Mouse (Mus musculus) hindbrain, embryonic 11.5 days (tissue): ENCODE measurements at regions not wholly inside any gene's neighbourhood (a gene's known extent, or its start where the extent isn't known, plus 50 kb on each side); places are given as distances from the start of the nearest gene placed in this dataset.
A peak's percentile ranks its signal among the peaks of the same experiment; 100 is the strongest.

Experiments used
- ATAC-seq: fragments of 200-750 bp; cut with Nextera tagmentation; 2 replicates; pipeline ENCODE4 v1.8.0; 2017; ENCODE audit warnings: mild to moderate bottlenecking, moderate TSS enrichment, moderate library complexity; ENCODE audit not compliant: low FRiP score
- DNase-seq: peaks from one replicate; pipeline ENCODE4 v3.0.0-alpha.2; 2015; ENCODE audit warnings: low spot score
- H3K27ac ChIP-seq: fragments of 300-500 bp; sonication (generic); 2 replicates; pipeline ENCODE4 v1.5.1; 2014; ENCODE audit warnings: mild to moderate bottlenecking, low read depth, low read length
- H3K27me3 ChIP-seq: fragments of 300-500 bp; sonication (generic); 2 replicates; pipeline ENCODE4 v1.6.1; 2014; ENCODE audit warnings: mild to moderate bottlenecking, low read length, moderate library complexity, mixed read lengths; ENCODE audit not compliant: control insufficient read depth, insufficient read depth
- H3K36me3 ChIP-seq: fragments of 300-500 bp; sonication (generic); 2 replicates; pipeline ENCODE4 v1.6.1; 2014; ENCODE audit warnings: mild to moderate bottlenecking, low read length, moderate library complexity, mixed read lengths; ENCODE audit not compliant: control insufficient read depth, insufficient read depth
- H3K4me1 ChIP-seq: fragments of 300-500 bp; sonication (generic); replicated peaks from 2 replicates; pipeline ENCODE4 v1.6.1; 2014; ENCODE audit warnings: low read length, mixed read lengths; ENCODE audit not compliant: control insufficient read depth, insufficient read depth
- H3K4me2 ChIP-seq: fragments of 300-500 bp; sonication (generic); replicated peaks from 2 replicates; pipeline ENCODE4 v1.6.1; 2014; ENCODE audit warnings: mild to moderate bottlenecking, low read depth, low read length
- H3K4me3 ChIP-seq: fragments of 300-500 bp; sonication (generic); 2 replicates; pipeline ENCODE4 v1.5.1; 2014; ENCODE audit warnings: low read depth, low read length
- H3K9ac ChIP-seq: fragments of 300-500 bp; sonication (generic); 2 replicates; pipeline ENCODE4 v1.6.1; 2014; ENCODE audit warnings: low read depth, low read length
- H3K9me3 ChIP-seq: fragments of 300-500 bp; sonication (generic); 2 replicates; pipeline ENCODE4 v1.6.1; 2016; ENCODE audit warnings: low read length; ENCODE audit not compliant: control insufficient read depth
- WGBS: fragments of 180-500 bp; shearing (Covaris S2); extraction: QIAGEN DNeasy Blood & Tissue Kit; methylation state at CpG from one replicate; pipeline ENCODE4 v1.1.7; 2014; 5-methylcytosine and 5-hydroxymethylcytosine counted together

DNA sequence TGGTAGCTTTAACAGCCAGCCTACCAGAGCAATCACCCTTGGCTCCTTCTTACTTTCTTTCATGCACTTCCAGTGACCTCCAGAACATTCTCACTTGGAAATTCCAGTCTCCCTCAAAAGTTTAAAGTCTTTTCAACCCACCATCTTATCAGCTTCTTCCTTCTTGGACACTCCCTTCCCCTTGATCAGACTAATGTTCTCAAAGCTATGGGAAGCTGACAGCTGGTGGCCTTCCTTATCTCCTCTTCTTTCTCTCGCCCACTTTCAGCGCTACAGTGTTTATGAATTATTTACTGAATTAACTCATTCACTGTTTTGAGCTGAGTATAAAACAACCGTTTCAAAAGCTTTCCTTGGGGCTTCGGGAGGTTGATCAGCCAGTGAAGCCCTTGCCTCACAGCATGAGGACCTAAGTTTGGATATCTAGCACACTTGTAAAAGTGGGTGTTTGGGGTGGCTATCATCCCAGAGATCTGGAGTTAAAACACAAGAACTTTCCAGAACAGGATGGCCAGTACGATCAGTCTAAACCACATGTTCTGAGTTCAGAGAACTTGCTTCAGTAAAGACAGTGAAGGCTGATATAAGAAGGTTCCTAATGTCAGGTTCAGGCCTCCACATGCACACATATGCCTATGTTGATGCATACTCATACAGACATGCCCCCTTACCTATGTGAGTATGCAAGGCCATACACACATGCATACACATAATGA, 59.7 kb upstream of the Ikzf2 start:
- H3K27me3 ChIP-seq = no peaks in the 10 kb centered on the region
- H3K4me1 ChIP-seq = no peaks in the 10 kb centered on the region
- 86% methylated on average over 5 of the region's 5 CpGs for WGBS
- DNase-seq = no peak
- no peak overlapping the region for H3K4me2 ChIP-seq
- H3K36me3 ChIP-seq = no peaks in the 10 kb centered on the region
- H3K27ac ChIP-seq = no peak overlapping the region
- H3K4me3 ChIP-seq = no peak overlapping the region
- H3K9me3 ChIP-seq = no peaks in the 10 kb centered on the region
- H3K9ac ChIP-seq = no peak overlapping the region
- no peak for ATAC-seq

- no peak overlapping the region for H3K27ac ChIP-seq
- ATAC-seq (no peak), DNase-seq (no peak)
- H3K27me3 ChIP-seq = no peaks in the 10 kb centered on the region
- no peaks in the 10 kb centered on the region for H3K36me3 ChIP-seq
- H3K4me2 ChIP-seq = no peak overlapping the region
- no peak overlapping the region for H3K9ac ChIP-seq
- no peak overlapping the region for H3K4me3 ChIP-seq
- no peaks in the 10 kb centered on the region for H3K4me1 ChIP-seq
- WGBS = 87% methylated on average over 1 of the region's 1 CpGs
- no peaks in the 10 kb centered on the region for H3K9me3 ChIP-seq
Observed at GRCm38 (mm10) chr1:69752724-69753123, 65.7 kb upstream of the Ikzf2 start.

DNA sequence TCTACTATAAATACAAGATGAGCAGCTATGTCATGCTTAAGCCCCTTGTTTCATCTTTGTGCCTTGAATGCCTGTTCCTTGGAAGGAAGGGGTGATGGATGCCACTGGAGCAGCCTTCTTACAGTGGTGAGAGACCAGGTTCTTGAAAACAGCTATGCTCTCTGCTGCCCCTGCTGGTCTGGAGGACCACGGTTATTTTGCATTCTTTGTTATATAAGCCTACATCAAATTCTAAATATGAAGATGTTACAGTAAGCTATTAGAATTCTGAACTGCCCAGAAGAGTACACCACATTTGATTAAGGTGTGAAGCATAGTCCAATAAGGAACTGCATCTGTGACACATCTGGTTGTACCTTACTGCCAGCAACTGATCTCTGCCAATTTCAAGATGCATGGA, 69.1 kb upstream of the Spag16 start:
- Histone ChIP-seq H3K4me3 (no peak overlapping the region), H3K9me3 (no peaks in the 10 kb centered on the region), H3K4me2 (no peak overlapping the region), H3K36me3 (no peaks in the 10 kb centered on the region), H3K9ac (no peak overlapping the region), H3K27ac (no peak overlapping the region), H3K27me3 (no peaks in the 10 kb centered on the region), H3K4me1 (no peaks in the 10 kb centered on the region)
- WGBS = 96% methylated on average over 1 of the region's 1 CpGs
- DNase-seq (no peak), ATAC-seq (no peak)

- Histone ChIP-seq H3K27ac (no peak overlapping the region), H3K4me3 (no peak overlapping the region), H3K4me1 (no peaks in the 10 kb centered on the region), H3K27me3 (no peaks in the 10 kb centered on the region), H3K4me2 (no peak overlapping the region), H3K9ac (no peak overlapping the region), H3K36me3 (no peaks in the 10 kb centered on the region), H3K9me3 (no peaks in the 10 kb centered on the region)
- no peak for DNase-seq
- WGBS = 76% methylated on average over 13 of the region's 13 CpGs
- no peak for ATAC-seq
Observed at GRCm38 (mm10) chr1:69759544-69759943, 67.2 kb upstream of the Spag16 start.

- Histone ChIP-seq H3K4me2 (no peak overlapping the region), H3K4me3 (no peak overlapping the region), H3K4me1 (no peaks in the 10 kb centered on the region), H3K9ac (no peak overlapping the region), H3K9me3 (no peaks in the 10 kb centered on the region), H3K27me3 (no peaks in the 10 kb centered on the region), H3K27ac (no peak overlapping the region), H3K36me3 (no peaks in the 10 kb centered on the region)
- ATAC-seq = no peak
- no peak for DNase-seq
- WGBS = 33% methylated on average over 11 of the region's 11 CpGs
Observed at GRCm38 (mm10) chr1:69768714-69769113, 58.1 kb upstream of the Spag16 start.

GRCm38 (mm10) chr1:69770209-69770608, 56.6 kb upstream of the Spag16 start:
- DNase-seq = no peak
- Histone ChIP-seq H3K4me3 (no peak overlapping the region), H3K36me3 (no peaks in the 10 kb centered on the region), H3K9ac (no peak overlapping the region), H3K4me2 (no peak overlapping the region), H3K9me3 (no peaks in the 10 kb centered on the region), H3K27ac (no peak overlapping the region), H3K4me1 (no peaks in the 10 kb centered on the region), H3K27me3 (no peaks in the 10 kb centered on the region)
- no peak for ATAC-seq
- WGBS = 81% methylated on average over 8 of the region's 8 CpGs

DNA sequence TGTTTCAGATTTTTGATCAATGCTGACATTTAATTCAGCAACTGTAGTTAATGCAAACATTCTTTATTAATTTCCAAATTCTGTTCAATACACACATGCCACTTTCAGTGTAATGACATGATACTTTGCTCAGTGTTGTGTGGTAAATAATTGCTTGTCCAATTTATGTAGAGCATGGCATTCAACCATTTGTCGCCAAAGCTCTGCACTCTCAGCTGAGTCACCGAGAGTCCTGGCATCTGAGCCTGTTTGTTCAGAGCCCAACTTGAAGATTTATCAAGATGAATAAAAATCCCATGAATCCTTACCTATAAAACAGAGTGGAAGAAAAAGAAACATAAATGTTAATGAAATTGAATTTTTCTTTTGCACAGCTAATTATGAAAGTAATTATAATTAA, 55.3 kb upstream of the Spag16 start:
- no peaks in the 10 kb centered on the region for H3K9me3 ChIP-seq
- H3K9ac ChIP-seq = no peak overlapping the region
- no peaks in the 10 kb centered on the region for H3K4me1 ChIP-seq
- 96% methylated on average over 2 of the region's 2 CpGs for WGBS
- DNase-seq (no peak), ATAC-seq (no peak)
- no peaks in the 10 kb centered on the region for H3K36me3 ChIP-seq
- H3K27ac ChIP-seq = no peak overlapping the region
- H3K4me2 ChIP-seq = no peak overlapping the region
- H3K27me3 ChIP-seq = no peaks in the 10 kb centered on the region
- no peak overlapping the region for H3K4me3 ChIP-seq

DNA sequence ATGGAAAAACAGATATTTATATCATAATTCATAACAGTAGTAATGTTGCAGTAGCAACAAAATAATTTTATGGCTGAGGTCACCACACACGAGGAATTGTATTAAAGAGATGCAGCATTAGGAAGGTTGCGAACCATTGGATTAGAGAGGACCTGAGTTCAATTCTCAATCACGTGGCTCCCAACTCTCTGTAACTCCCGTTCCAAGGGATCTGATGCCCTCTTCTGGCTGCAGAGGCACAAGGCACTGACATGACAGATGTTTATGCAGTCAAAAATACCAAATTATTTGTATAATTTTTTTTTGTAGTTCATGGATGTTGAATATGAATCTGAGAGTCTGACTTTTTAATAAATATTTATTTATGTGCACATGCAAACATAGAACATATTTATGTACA, 51.2 kb upstream of the Spag16 start:
- 68% methylated on average over 4 of the region's 4 CpGs for WGBS
- no peak overlapping the region for H3K4me2 ChIP-seq
- DNase-seq (peak; percentile 20), ATAC-seq (no peak)
- H3K27ac ChIP-seq = no peak overlapping the region
- no peaks in the 10 kb centered on the region for H3K36me3 ChIP-seq
- H3K27me3 ChIP-seq = no peaks in the 10 kb centered on the region
- H3K4me3 ChIP-seq = no peak overlapping the region
- H3K9ac ChIP-seq = no peak overlapping the region
- no peaks in the 10 kb centered on the region for H3K4me1 ChIP-seq
- H3K9me3 ChIP-seq = no peaks in the 10 kb centered on the region
